Mouse (Mus musculus) heart, postnatal 0 days (tissue): ENCODE data around the gene Tmem251.

Source experiments
- CTCF ChIP-seq: IDR thresholded peaks from 2 replicates; pipeline ENCODE4 v1.5.1; 2016; ENCODE audit warnings: antibody characterized with exemption, control low read depth, low read depth
- EP300 ChIP-seq: IDR thresholded peaks from 2 replicates; pipeline ENCODE4 v1.6.1; 2016; ENCODE audit warnings: antibody characterized with exemption, low read depth

- TF ChIP-seq CTCF (no peak), EP300 (no peak)
Observed at GRCm38 (mm10) chr12:102722451-102722850, 21.1 kb upstream of the Tmem251 start.
